Mouse (Mus musculus): Measurements from ENCODE around the gene St3gal4.

- TF ChIP-seq CTCF (IDR thresholded peaks at IDR 0.05; ENCODE audit: control insufficient read depth, insufficient read depth, low read length) (no peak), POLR2A (IDR thresholded peaks at IDR 0.05; ENCODE audit: borderline replicate concordance, control insufficient read depth, low read depth, low read length) (no peak)
Observed at GRCm38 (mm10) chr9:35166144-35166797, 47.2 kb upstream of the St3gal4 start.

All from bone marrow, adult 2 months (tissue).